Mouse (Mus musculus): ENCODE measurements around the gene Mbnl1.

GRCm38 (mm10) chr3:60603637-60604036 is 131.0 kb downstream of the Mbnl1 start:
- TF ChIP-seq EP300 (IDR thresholded peaks at IDR 0.05; ENCODE audit: insufficient read depth, low read depth, low read length): no peak
- TF ChIP-seq CTCF (IDR thresholded peaks at IDR 0.05): no peak
- TF ChIP-seq POLR2A (IDR thresholded peaks at IDR 0.05; ENCODE audit: insufficient read depth, low read depth, low read length): no peak

Data from heart, adult 2 months (tissue).